Mouse (Mus musculus): ENCODE data around the gene Plac8.
A peak's percentile ranks its signal among the peaks of the same experiment; 100 is the strongest.

The Plac8 gene

GRCm38 (mm10) chr5:100578863-100579411 lies 6.9 kb upstream of the Plac8 start:
- DNase-seq: no peak

GRCm38 (mm10) chr5:100574771-100575170 lies 2.7 kb upstream of the Plac8 start:
- DNase-seq: no peak

GRCm38 (mm10) chr5:100573256-100573655 lies 1.2 kb upstream of the Plac8 start:
- DNase-seq: no peak

GRCm38 (mm10) chr5:100570716-100571115 lies 1.3 kb downstream of the Plac8 start:
- DNase-seq: no peak

- DNase-seq: no peak
Measured at GRCm38 (mm10) chr5:100569997-100570595, 1.9 kb downstream of the Plac8 start.

- no peak for DNase-seq
Measured at GRCm38 (mm10) chr5:100569250-100569934, 2.7 kb downstream of the Plac8 start.

GRCm38 (mm10) chr5:100568802-100569201 lies 3.2 kb downstream of the Plac8 start:
- no peak for DNase-seq

- DNase-seq: no peak
Measured at GRCm38 (mm10) chr5:100568177-100568576, 3.9 kb downstream of the Plac8 start.

GRCm38 (mm10) chr5:100567258-100568032 lies 4.6 kb downstream of the Plac8 start:
- DNase-seq: no peak

GRCm38 (mm10) chr5:100566798-100567197 lies 5.2 kb downstream of the Plac8 start:
- DNase-seq: no peak

GRCm38 (mm10) chr5:100562702-100563101 lies 9.3 kb downstream of the Plac8 start:
- DNase-seq: no peak

GRCm38 (mm10) chr5:100559357-100559756 lies 12.7 kb downstream of the Plac8 start:
- no peak for DNase-seq

GRCm38 (mm10) chr5:100558783-100559182 lies 13.3 kb downstream of the Plac8 start:
- DNase-seq: no peak

- no peak for DNase-seq
Measured at GRCm38 (mm10) chr5:100557537-100557936, 14.5 kb downstream of the Plac8 start.

- no peak for DNase-seq
Measured at GRCm38 (mm10) chr5:100557019-100557418, 15.0 kb downstream of the Plac8 start.

GRCm38 (mm10) chr5:100553426-100553825 lies 18.6 kb downstream of the Plac8 start:
- no peak for DNase-seq

- DNase-seq: no peak
Measured at GRCm38 (mm10) chr5:100551952-100552351, 20.1 kb downstream of the Plac8 start.

- no peak for DNase-seq
Measured at GRCm38 (mm10) chr5:100550151-100550550, 21.9 kb downstream of the Plac8 start.

- DNase-seq: no peak
Measured at GRCm38 (mm10) chr5:100549311-100549710, 22.7 kb downstream of the Plac8 start.

GRCm38 (mm10) chr5:100548236-100548635 lies 23.8 kb downstream of the Plac8 start:
- DNase-seq: no peak

- no peak for DNase-seq
Measured at GRCm38 (mm10) chr5:100546294-100547080, 25.6 kb downstream of the Plac8 start.

GRCm38 (mm10) chr5:100536638-100537037 lies 35.4 kb downstream of the Plac8 start:
- DNase-seq: peak; percentile 30

GRCm38 (mm10) chr5:100535826-100536225 lies 36.2 kb downstream of the Plac8 start:
- no peak for DNase-seq
